Mouse (Mus musculus) hindbrain, embryonic 13.5 days (tissue): Measurements from ENCODE around the gene Lmln. TPM values are rescaled to one million over a fixed set of nuclear protein-coding genes. Genes with fewer than 3 reads are reported as not detected.
"Not testable (repeated sequence)": the region's sequence is repeated elsewhere in the genome, so short reads cannot be mapped to it uniquely, and the experiment has no call there.

Experiments used
- ATAC-seq: fragments of 200-750 bp; cut with Nextera tagmentation; 2 replicates; pipeline ENCODE4 v1.8.0; 2017; ENCODE audit warnings: moderate TSS enrichment; ENCODE audit not compliant: low FRiP score
- H3K27ac ChIP-seq: fragments of 300-500 bp; sonication (generic); 2 replicates; pipeline ENCODE4 v1.5.1; 2015; ENCODE audit warnings: inconsistent platforms, mild to moderate bottlenecking, moderate library complexity
- H3K27me3 ChIP-seq: fragments of 300-500 bp; sonication (generic); 2 replicates; pipeline ENCODE4 v1.6.1; 2015; ENCODE audit warnings: mild to moderate bottlenecking, inconsistent platforms
- H3K36me3 ChIP-seq: fragments of 300-500 bp; sonication (generic); 2 replicates; pipeline ENCODE4 v1.6.1; 2015; ENCODE audit warnings: mild to moderate bottlenecking, inconsistent platforms
- H3K4me1 ChIP-seq: fragments of 300-500 bp; sonication (generic); replicated peaks from 2 replicates; pipeline ENCODE4 v1.6.1; 2015; ENCODE audit warnings: inconsistent platforms
- H3K4me2 ChIP-seq: fragments of 300-500 bp; sonication (generic); 2 replicates; pipeline ENCODE4 v1.6.1; 2015; ENCODE audit warnings: inconsistent platforms, mild to moderate bottlenecking, moderate library complexity
- H3K4me3 ChIP-seq: fragments of 300-500 bp; sonication (generic); 2 replicates; pipeline ENCODE4 v1.5.1; 2015; ENCODE audit warnings: mild to moderate bottlenecking, inconsistent platforms
- H3K9ac ChIP-seq: fragments of 300-500 bp; sonication (generic); 2 replicates; pipeline ENCODE4 v1.6.1; 2015; ENCODE audit warnings: mild to moderate bottlenecking, inconsistent platforms
- H3K9me3 ChIP-seq: fragments of 300-500 bp; sonication (generic); 2 replicates; pipeline ENCODE4 v1.6.1; 2016; ENCODE audit warnings: inconsistent platforms
- WGBS: fragments of 180-500 bp; shearing (Covaris S2); methylation state at CpG from one replicate; pipeline ENCODE4 v1.1.7; 2015; 5-methylcytosine and 5-hydroxymethylcytosine counted together
- polyA plus RNA-seq: library from polyadenylated mRNA; unstranded; fragments of >200 nt; fragmentation: Nextera tagmentation; extraction: Ambion mirVana; gene quantifications from 2 replicates; pipeline ENCODE4 v1.2.1, GENCODE M21; 2015

Lmln gene
- polyA plus RNA-seq, 1 experiment from 2014 or later: 3.3 TPM

- no peaks in the 10 kb centered on the region for H3K9me3 ChIP-seq
- no peak overlapping the region for H3K4me3 ChIP-seq
- H3K27me3 ChIP-seq: no peaks in the 10 kb centered on the region
- H3K36me3 ChIP-seq: peaks cover 33% of the 10 kb centered on the region
- 68% methylated on average over 8 of the region's 8 CpGs for WGBS
- H3K4me2 ChIP-seq: no peak overlapping the region
- H3K27ac ChIP-seq: no peak overlapping the region
- no peaks in the 10 kb centered on the region for H3K4me1 ChIP-seq
- no peak overlapping the region for H3K9ac ChIP-seq
- ATAC-seq: no peak
These were observed 23.3 kb downstream of the Lmln start for GRCm38 (mm10) chr16:33085666-33086065.

- Histone ChIP-seq H3K27ac (no peak overlapping the region), H3K4me2 (no peak overlapping the region), H3K9ac (no peak overlapping the region), H3K27me3 (no peaks in the 10 kb centered on the region), H3K4me3 (no peak overlapping the region), H3K9me3 (no peaks in the 10 kb centered on the region), H3K36me3 (peaks cover 34% of the 10 kb centered on the region), H3K4me1 (peaks cover 10% of the 10 kb centered on the region)
- WGBS: 37% methylated on average over 4 of the region's 4 CpGs
- ATAC-seq: no peak
These were observed 51.4 kb downstream of the Lmln start for GRCm38 (mm10) chr16:33113726-33114125.

GRCm38 (mm10) chr16:33123373-33123772, 61.1 kb downstream of the Lmln start:
- Histone ChIP-seq H3K4me3 (no peak overlapping the region), H3K9ac (no peak overlapping the region), H3K27me3 (no peaks in the 10 kb centered on the region), H3K27ac (no peak overlapping the region), H3K36me3 (peaks cover 37% of the 10 kb centered on the region), H3K9me3 (no peaks in the 10 kb centered on the region), H3K4me1 (peaks cover 7% of the 10 kb centered on the region; the same call in 1 of the 2 replicates), H3K4me2 (no peak overlapping the region)
- ATAC-seq: no peak
- 87% methylated on average over 8 of the region's 8 CpGs for WGBS

- WGBS: 78% methylated on average over 24 of the region's 24 CpGs
- no peak overlapping the region for H3K9ac ChIP-seq
These were observed 61.9 kb downstream of the Lmln start for GRCm38 (mm10) chr16:33123938-33124820.

GRCm38 (mm10) chr16:33127052-33127451, 64.7 kb downstream of the Lmln start:
- ATAC-seq: no peak
- H3K4me1 ChIP-seq: peaks cover 7% of the 10 kb centered on the region; the same call in 1 of the 2 replicates
- H3K27me3 ChIP-seq: no peaks in the 10 kb centered on the region
- no peaks in the 10 kb centered on the region for H3K9me3 ChIP-seq
- H3K9ac ChIP-seq: no peak overlapping the region
- H3K4me3 ChIP-seq: no peak overlapping the region
- no peak overlapping the region for H3K27ac ChIP-seq
- H3K4me2 ChIP-seq: no peak overlapping the region
- WGBS: 82% methylated on average over 6 of the region's 6 CpGs
- H3K36me3 ChIP-seq: peaks cover 27% of the 10 kb centered on the region

More at GRCm38 (mm10) chr16:33123938-33124820, 61.9 kb downstream of the Lmln start:
- no peak for ATAC-seq
- H3K4me1 ChIP-seq: peaks cover 7% of the 10 kb centered on the region; the same call in 1 of the 2 replicates
- H3K27ac ChIP-seq: no peak overlapping the region
- no peak overlapping the region for H3K4me3 ChIP-seq
- H3K27me3 ChIP-seq: no peaks in the 10 kb centered on the region
- no peaks in the 10 kb centered on the region for H3K9me3 ChIP-seq
- H3K36me3 ChIP-seq: peaks cover 32% of the 10 kb centered on the region
- no peak overlapping the region for H3K4me2 ChIP-seq

- no peaks in the 10 kb centered on the region for H3K4me1 ChIP-seq
- WGBS: 72% methylated on average over 4 of the region's 4 CpGs
- no peak overlapping the region for H3K4me3 ChIP-seq
- no peak overlapping the region for H3K4me2 ChIP-seq
- no peaks in the 10 kb centered on the region for H3K36me3 ChIP-seq
- no peaks in the 10 kb centered on the region for H3K27me3 ChIP-seq
- no peak for ATAC-seq
- H3K9ac ChIP-seq: no peak overlapping the region
- H3K27ac ChIP-seq: no peak overlapping the region
- no peaks in the 10 kb centered on the region for H3K9me3 ChIP-seq
These were observed 68.4 kb downstream of the Lmln start for GRCm38 (mm10) chr16:33130731-33131130.

- peak overlapping the region; percentile 46; the same call in 1 of the 2 replicates for H3K9ac ChIP-seq
- no peak for ATAC-seq
- no peaks in the 10 kb centered on the region for H3K36me3 ChIP-seq
- no peaks in the 10 kb centered on the region for H3K4me1 ChIP-seq
- 81% methylated on average over 13 of the region's 13 CpGs for WGBS
- no peak overlapping the region for H3K4me3 ChIP-seq
- no peaks in the 10 kb centered on the region for H3K9me3 ChIP-seq
- no peaks in the 10 kb centered on the region for H3K27me3 ChIP-seq
- H3K27ac ChIP-seq: no peak overlapping the region
- H3K4me2 ChIP-seq: no peak overlapping the region
These were observed 70.9 kb downstream of the Lmln start for GRCm38 (mm10) chr16:33133186-33133585.

GRCm38 (mm10) chr16:33135167-33135566, 72.8 kb downstream of the Lmln start:
- no peak overlapping the region for H3K9ac ChIP-seq
- H3K9me3 ChIP-seq: no peaks in the 10 kb centered on the region
- no peaks in the 10 kb centered on the region for H3K27me3 ChIP-seq
- no peak overlapping the region for H3K4me2 ChIP-seq
- H3K36me3 ChIP-seq: no peaks in the 10 kb centered on the region
- 78% methylated on average over 4 of the region's 4 CpGs for WGBS
- no peaks in the 10 kb centered on the region for H3K4me1 ChIP-seq
- ATAC-seq: no peak
- no peak overlapping the region for H3K27ac ChIP-seq
- H3K4me3 ChIP-seq: no peak overlapping the region

- not testable (repeated sequence) for ATAC-seq, H3K9ac ChIP-seq, H3K9me3 ChIP-seq, H3K27ac ChIP-seq, H3K4me1 ChIP-seq, H3K36me3 ChIP-seq, H3K4me2 ChIP-seq, H3K27me3 ChIP-seq, H3K4me3 ChIP-seq
- whole genome bisulfite sequencing: 88% methylated on average over 7 of the region's 7 CpGs
These were observed 76.7 kb downstream of the Lmln start for GRCm38 (mm10) chr16:33139061-33139460.

GRCm38 (mm10) chr16:33141758-33142280, 79.5 kb downstream of the Lmln start:
- no peak overlapping the region for H3K4me3 ChIP-seq
- no peak overlapping the region for H3K4me2 ChIP-seq
- no peaks in the 10 kb centered on the region; the same call in 1 of the 2 replicates for H3K9me3 ChIP-seq
- ATAC-seq: no peak
- no peak overlapping the region for H3K27ac ChIP-seq
- WGBS: 32% methylated on average over 3 of the region's 3 CpGs
- no peak overlapping the region for H3K9ac ChIP-seq
- no peaks in the 10 kb centered on the region for H3K4me1 ChIP-seq
- no peaks in the 10 kb centered on the region for H3K36me3 ChIP-seq
- H3K27me3 ChIP-seq: no peaks in the 10 kb centered on the region

- H3K4me1 ChIP-seq: no peaks in the 10 kb centered on the region
- H3K4me3 ChIP-seq: no peak overlapping the region
- ATAC-seq: no peak
- H3K27me3 ChIP-seq: no peaks in the 10 kb centered on the region
- no peak overlapping the region for H3K9ac ChIP-seq
- no peak overlapping the region for H3K4me2 ChIP-seq
- no peak overlapping the region for H3K27ac ChIP-seq
- WGBS: 70% methylated on average over 2 of the region's 2 CpGs
- no peaks in the 10 kb centered on the region; the same call in 1 of the 2 replicates for H3K9me3 ChIP-seq
- H3K36me3 ChIP-seq: no peaks in the 10 kb centered on the region
These were observed 81.1 kb downstream of the Lmln start for GRCm38 (mm10) chr16:33143452-33143851.

GRCm38 (mm10) chr16:33146185-33146584, 83.9 kb downstream of the Lmln start:
- Histone ChIP-seq H3K4me3 (no peak overlapping the region), H3K9ac (no peak overlapping the region), H3K36me3 (no peaks in the 10 kb centered on the region), H3K4me2 (no peak overlapping the region), H3K9me3 (no peaks in the 10 kb centered on the region; the same call in 1 of the 2 replicates), H3K27ac (no peak overlapping the region), H3K27me3 (no peaks in the 10 kb centered on the region), H3K4me1 (no peaks in the 10 kb centered on the region)
- 95% methylated on average over 3 of the region's 3 CpGs for WGBS
- ATAC-seq: no peak

- no peaks in the 10 kb centered on the region for H3K36me3 ChIP-seq
- H3K9ac ChIP-seq: no peak overlapping the region
- no peaks in the 10 kb centered on the region for H3K27me3 ChIP-seq
- 83% methylated on average over 4 of the region's 4 CpGs for WGBS
- H3K4me3 ChIP-seq: no peak overlapping the region
- no peak overlapping the region for H3K4me2 ChIP-seq
- no peak overlapping the region for H3K27ac ChIP-seq
- no peaks in the 10 kb centered on the region for H3K4me1 ChIP-seq
- H3K9me3 ChIP-seq: no peaks in the 10 kb centered on the region
- ATAC-seq: no peak
These were observed 85.8 kb downstream of the Lmln start for GRCm38 (mm10) chr16:33148135-33148534.
